Mouse (Mus musculus): Measurements from ENCODE around the gene Gm3045.
A peak's percentile ranks its signal among the peaks of the same experiment; 100 is the strongest.

Gene Gm3045

GRCm38 (mm10) chr13:56438211-56439075, 12.0 kb downstream of the Gm3045 start, which contains the start of gene Slc25a48:
Gene Slc25a48 (plus strand): TSS chr13:56438355.
- peak; percentile 92 for DNase-seq

- DNase-seq, result peak; percentile 73
Measured at GRCm38 (mm10) chr13:56443411-56443810, 17.0 kb downstream of the Gm3045 start.

- no peak for DNase-seq
Measured at GRCm38 (mm10) chr13:56444112-56444511, 17.7 kb downstream of the Gm3045 start.

DNA sequence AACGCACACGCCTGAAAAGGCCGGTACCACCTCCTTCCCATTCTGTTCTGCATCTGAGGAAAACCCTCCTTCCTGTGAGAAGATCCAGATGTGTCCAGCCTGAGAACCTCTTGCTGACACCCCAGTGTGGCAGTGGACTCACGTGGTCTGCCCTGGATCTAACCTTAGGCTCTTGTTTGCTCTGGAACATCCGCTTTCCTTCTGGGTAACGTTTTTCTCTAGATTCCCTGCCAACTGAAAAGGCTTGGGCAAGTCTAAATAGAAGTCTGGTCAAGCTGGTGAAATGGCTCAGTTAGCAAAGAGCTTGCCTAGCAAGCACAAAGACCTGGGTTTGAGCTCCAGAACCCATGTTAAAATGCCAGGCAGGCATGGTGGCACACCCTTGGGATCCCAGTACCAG, 18.6 kb downstream of the Gm3045 start:
- DNase-seq, result peak; percentile 86

GRCm38 (mm10) chr13:56449239-56450030, 23.0 kb downstream of the Gm3045 start:
- peak; percentile 37 for DNase-seq

DNA sequence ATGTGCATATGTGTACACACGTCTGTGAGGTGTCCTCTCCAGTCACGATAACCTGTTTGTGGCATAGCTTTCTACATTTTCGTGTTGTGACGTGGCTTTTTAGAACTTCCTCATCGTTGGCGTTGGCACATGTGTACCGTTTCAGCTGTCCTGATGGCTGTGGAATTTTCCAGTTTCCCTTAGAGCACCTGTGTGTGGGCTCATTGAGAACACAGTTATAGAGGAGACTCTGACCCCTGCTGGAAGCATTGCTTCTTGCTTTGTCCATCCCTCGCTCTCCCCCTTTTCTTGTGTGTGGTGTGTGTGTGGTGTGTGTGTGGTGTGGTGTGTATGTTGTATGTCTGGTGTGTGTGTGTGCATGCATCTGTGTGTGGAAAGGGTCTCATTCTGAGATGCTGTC, 23.6 kb downstream of the Gm3045 start:
- DNase-seq, result no peak

- DNase-seq, result peak; percentile 78
Measured at GRCm38 (mm10) chr13:56458001-56458400, 31.6 kb downstream of the Gm3045 start.

DNA sequence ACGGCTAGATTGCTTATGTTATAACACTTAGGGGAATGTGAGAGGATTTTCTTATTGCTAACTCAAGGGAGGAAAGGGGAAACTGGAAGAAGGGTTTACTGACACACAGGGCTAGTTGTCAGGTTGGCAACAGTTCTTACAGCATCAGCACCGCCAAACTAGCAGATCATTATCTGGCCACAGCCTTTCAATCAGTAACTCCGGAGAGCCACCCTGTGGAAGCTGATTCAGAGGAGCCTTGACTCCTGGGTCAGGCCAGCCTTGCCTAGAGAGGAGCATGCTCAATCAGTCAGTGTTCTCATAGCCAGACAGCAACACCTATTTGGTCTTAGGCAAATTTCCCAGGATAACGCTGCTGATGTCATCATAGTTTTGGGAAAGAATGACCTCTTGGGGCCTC, 35.1 kb downstream of the Gm3045 start:
- DNase-seq, result peak; percentile 62

DNA sequence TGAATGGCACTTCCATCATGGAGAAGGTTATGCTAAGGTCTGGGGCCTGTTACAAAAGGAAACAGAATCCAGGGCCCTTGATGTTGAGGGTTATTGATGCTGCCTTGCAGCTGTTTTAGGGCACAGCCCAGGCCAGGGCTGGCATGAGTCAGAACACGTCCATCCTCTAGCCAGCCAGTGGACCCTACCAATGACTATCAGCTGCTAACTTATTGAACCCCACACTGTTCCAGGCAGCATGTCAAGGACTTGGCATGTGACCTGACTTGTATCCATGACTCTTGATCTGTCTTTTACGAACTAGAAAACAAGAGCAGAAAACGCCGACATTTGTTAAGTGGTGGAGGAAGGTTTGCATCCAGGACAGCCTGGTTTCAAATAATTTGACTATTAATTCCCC, 36.4 kb downstream of the Gm3045 start:
- DNase-seq, result peak; percentile 10

DNA sequence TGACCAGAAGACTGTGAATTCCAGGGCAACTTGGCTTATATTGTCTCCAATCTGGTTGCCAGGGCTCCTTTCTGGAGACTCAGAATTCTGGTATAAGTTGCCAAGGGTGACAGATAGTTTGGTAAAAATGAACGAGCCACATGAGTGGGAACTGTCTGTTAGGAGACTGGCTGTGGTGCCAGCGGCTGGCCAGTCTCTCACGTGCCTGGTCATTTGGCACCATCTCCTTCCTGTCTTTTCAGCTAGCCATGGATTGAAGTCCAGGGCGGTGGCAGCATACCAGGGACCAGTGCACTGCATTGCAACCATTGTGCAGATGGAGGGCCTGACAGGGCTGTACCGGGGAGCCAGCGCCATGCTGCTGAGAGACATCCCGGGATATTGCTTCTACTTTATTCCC, 36.9 kb downstream of the Gm3045 start:
- peak; percentile 88 for DNase-seq

DNA sequence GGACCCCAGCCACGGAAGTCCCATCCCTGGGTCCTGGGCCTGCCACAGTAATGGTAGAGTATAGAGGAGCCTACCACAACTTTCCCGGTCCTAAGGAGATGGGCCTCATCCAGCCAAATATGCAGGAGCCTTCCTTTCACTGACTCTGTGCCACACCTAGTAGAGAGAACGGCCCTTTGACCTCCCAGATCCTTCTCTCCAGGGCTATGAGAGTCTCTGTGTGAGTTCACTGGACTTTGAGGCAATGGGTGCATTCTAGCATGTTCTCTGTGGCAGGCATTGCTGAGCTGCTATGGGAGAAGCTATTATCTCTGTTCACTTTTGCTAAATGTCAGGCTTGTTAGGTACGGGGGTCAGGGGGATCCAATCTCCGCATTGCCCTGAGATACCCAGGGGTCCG, 37.4 kb downstream of the Gm3045 start:
- no peak for DNase-seq

DNA sequence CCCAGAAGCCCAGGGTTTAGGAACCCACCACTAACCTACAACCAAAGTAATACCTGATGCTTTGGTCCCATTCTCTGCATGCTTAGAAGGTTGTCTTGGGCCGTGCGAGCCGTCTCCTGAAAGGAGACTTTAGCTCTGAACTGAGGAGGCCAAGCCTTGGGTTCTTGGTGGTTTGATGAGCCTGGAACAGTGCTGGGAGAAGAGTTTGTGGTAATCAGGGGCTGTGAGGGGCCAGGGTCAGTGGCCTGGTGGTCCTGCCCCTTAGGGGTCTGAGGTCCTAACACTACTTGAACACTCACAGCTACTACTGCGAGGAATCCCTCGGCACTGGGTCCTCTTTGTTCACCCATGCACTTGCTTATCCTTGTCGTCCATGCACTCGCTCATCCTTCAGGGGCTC, 41.4 kb downstream of the Gm3045 start:
- DNase-seq, result peak; percentile 59

DNA sequence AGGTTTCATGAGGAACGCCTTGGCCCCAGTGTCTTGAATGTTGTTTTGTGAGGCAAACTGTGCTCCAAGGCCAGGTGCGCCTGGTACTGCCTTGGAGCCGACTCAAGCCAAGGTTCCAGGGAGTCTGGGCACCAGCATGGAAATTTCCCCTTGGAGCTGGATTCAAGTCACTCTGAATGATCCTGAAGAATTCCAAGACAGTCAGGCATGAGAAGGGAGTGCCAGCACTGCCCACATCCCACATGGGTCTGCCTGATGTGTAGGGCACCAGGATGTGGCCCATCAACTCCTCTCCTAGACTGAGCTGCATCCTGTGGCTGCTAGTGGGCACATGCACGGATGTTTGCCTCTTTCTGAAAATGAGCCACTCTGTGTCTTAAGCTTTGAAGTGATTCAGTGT, 42.1 kb downstream of the Gm3045 start:
- DNase-seq, result peak; percentile 54

DNA sequence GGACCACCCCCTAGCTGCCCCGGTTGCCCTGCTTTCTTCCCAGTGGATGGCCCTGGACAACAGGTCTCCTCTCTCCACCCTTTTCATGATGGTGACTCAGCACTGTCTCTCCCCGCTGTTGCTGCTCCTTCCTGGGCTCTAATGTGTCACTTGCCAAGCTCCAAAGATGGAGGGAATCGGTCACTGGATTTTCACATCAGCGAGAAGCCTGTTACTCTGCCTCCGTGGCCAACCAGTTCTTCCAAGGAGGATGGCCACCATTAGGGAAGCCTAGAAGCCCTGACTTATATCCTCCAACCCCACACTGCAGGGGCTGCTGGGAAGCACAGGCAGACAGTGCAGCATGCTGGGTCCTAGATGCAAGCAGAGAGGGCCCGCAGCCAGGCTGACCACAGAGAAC, 44.8 kb downstream of the Gm3045 start:
- peak; percentile 76 for DNase-seq

- peak; percentile 85 for DNase-seq
Measured at GRCm38 (mm10) chr13:56471951-56472350, 45.6 kb downstream of the Gm3045 start.

DNA sequence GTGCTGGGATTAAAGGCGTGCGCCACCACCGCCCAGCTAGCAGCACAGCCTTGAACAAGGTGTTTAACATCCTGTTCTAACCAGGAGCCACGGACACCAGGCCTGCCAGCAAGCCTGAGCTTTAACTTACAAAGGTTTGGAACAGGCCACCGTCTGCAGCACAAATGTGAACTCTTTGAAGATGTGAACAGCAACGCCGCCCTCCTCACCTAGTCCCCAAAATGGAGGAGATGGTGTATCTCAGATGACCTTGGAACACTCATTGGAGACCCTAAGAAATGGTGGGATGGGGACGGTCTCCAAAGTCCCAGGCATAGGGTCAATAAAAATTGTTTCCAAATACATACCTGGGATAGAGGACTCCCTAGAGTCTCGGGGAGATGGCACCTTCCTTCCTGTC, 46.3 kb downstream of the Gm3045 start:
- DNase-seq, result peak; percentile 80

GRCm38 (mm10) chr13:56475363-56475762, 49.0 kb downstream of the Gm3045 start:
- peak; percentile 88 for DNase-seq

- DNase-seq, result peak; percentile 78
Measured at GRCm38 (mm10) chr13:56476790-56477189, 50.4 kb downstream of the Gm3045 start.

- DNase-seq, result peak; percentile 89
Measured at GRCm38 (mm10) chr13:56477271-56477670, 50.9 kb downstream of the Gm3045 start.

DNA sequence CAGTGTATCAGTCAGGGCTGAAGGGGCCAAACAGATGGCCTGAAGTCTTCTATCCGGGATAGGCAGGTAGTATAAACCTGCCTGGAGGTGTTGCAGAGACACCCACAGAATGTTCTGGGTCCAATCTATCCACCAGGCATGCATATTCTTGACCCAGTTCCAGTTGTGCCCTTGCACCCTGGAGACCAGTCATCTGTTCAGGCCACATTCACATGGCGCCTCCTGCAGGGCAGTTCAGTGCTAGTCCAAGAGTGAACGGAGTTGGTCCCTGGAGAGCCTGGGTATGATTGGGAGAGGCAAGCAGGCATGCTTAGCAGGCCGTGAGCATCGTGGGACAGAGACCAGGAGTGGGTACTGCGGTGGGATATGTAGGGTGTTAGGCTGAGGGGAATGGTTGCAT, 51.6 kb downstream of the Gm3045 start:
- DNase-seq, result peak; percentile 60

GRCm38 (mm10) chr13:56482146-56482545, 55.8 kb downstream of the Gm3045 start, which contains the start of gene Il9:
Gene Il9 (minus strand): TSS chr13:56482246.
- DNase-seq, result no peak
